Mouse (Mus musculus) right cerebral cortex, adult 2 months (tissue): ENCODE measurements around the gene Pcgf1.

Experiments
- DNase-seq, 2 experiments: peaks; one replicate each; pipeline ENCODE4 v3.0.0; 2021 to 2022; ENCODE audit warnings: low spot score in 2 of 2

Gene Pcgf1

DNA sequence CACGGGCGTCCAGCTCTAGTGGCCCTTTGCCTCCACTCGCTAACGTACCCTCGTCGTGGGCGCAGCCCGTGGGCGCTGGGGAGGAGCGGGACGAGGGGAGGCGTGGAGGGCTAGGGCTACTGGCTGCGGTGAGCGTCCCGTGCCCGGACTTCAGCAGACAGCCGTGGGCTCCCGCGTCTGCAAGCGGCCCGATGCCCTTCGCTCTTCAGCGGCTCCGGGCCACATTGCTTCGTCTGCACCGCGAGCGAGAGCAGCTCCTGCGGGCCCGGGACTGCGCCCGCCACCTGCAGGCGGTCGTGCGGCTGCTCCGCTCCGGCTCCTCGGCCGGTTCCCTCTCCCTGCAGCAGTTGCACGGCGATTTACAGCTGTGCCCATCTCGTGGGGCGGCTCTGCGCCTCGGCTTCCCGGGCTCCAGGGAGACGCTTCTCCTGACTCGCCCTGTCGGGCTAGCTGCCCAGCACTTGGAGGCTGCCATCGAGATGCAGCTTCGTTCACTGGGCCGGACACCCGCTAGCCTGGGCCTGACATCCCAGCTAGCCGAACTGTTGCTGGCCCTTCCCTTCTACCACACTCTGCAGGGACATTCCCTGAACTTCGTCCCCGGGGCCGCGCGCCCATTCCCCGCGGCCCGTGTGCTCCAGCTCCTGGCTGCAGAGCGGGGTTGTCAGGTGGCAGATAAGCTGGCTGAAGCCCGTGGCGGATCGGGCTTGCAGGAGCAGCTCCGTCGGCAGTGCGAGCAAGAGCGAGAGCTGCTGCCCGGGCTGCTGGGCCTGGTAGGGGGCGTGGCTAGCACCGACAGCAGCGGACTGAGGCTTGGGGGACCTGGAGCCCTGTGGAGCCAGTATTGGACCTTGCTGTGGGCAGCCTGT is 24.3 kb downstream of the Pcgf1 start:
- peak in 1 of 2 experiments; percentile 57 for DNase-seq

GRCm38 (mm10) chr6:83103130-83103650 is 25.5 kb downstream of the Pcgf1 start:
- DNase-seq, result no peak

- DNase-seq, result no peak
Measured at GRCm38 (mm10) chr6:83104158-83104557, 26.5 kb downstream of the Pcgf1 start.

DNA sequence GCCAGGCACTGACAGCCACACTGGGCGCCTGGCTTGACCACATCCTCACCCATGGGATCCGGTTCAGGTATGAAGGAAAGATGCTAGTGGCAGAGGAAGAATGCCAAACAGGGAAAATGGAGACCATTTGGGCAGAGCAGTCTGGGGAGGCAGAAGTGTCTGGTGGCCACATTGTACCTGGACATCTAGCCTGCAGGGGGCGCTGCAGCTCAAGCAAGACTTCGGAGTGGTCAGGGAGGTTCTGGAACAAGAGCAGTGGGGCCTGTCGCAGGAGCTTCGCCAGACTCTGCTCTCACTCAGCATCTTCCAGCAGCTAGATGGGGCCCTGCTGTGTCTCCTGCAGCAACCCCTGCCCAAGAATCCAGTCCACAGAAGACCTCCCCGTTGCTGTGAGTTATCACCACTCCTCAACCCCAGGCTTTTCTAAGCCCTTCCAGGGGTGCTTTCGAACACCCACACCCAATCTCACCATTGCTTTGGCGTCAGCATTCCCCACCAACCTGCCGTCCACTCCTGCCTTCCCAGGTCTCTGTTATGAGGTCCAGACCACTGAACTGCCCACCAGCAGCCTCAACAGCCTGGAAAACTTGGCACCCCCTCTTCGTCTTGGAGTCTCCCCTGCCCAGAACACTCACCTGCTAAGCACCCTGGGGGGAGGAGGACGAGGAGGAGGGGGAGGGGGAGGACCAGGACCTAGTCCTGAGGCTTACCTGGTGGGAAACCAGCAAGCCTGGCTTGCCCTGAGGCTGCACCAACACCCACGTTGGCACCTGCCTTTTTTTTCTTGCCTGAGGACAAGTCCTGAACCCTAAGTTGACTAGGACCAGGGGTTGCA is 30.1 kb downstream of the Pcgf1 start:
- DNase-seq, result peak in 1 of 2 experiments; percentile 73

GRCm38 (mm10) chr6:83108762-83109668 is 31.3 kb downstream of the Pcgf1 start, which contains the start of gene Mrpl53:
Gene Mrpl53 (plus strand): TSS chr6:83109040.
- DNase-seq, result peak; percentile 81 to 83

GRCm38 (mm10) chr6:83111510-83112136 is 34.0 kb downstream of the Pcgf1 start:
- no peak for DNase-seq

GRCm38 (mm10) chr6:83115011-83115671 is 37.5 kb downstream of the Pcgf1 start, which contains the start of gene Mogs:
Gene Mogs (plus strand): TSS chr6:83115496.
- DNase-seq, result peak; percentile 92 to 93

DNA sequence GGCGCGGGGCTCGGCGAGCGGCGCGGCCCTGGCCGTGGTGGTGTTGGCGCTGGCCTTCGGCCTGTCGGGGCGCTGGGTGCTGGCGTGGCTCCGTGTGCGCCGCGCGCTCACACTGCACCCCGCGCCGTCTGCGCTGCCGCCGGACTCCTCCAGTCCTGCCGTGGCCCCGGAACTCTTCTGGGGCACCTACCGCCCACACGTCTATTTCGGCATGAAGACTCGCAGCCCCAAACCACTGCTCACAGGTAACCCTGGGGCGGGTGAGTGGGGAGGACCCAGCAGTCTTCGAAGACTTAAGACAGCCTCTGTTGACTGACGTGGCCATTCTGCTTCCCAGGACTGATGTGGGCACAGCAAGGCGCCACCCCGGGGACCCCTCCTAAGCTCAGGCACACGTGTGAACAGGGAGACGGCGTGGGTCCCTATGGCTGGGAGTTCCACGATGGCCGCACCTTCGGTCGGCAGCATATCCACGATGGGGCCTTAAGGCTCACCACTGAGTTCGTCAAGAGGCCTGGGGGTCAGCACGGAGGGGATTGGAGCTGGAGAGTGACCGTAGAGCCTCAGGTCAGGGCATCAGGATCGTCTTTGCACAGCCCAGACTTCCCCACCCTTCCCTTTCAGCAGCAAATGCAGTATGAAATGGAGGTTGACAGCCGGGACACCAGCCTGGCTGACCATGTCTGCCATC is 38.2 kb downstream of the Pcgf1 start:
- no peak for DNase-seq

DNA sequence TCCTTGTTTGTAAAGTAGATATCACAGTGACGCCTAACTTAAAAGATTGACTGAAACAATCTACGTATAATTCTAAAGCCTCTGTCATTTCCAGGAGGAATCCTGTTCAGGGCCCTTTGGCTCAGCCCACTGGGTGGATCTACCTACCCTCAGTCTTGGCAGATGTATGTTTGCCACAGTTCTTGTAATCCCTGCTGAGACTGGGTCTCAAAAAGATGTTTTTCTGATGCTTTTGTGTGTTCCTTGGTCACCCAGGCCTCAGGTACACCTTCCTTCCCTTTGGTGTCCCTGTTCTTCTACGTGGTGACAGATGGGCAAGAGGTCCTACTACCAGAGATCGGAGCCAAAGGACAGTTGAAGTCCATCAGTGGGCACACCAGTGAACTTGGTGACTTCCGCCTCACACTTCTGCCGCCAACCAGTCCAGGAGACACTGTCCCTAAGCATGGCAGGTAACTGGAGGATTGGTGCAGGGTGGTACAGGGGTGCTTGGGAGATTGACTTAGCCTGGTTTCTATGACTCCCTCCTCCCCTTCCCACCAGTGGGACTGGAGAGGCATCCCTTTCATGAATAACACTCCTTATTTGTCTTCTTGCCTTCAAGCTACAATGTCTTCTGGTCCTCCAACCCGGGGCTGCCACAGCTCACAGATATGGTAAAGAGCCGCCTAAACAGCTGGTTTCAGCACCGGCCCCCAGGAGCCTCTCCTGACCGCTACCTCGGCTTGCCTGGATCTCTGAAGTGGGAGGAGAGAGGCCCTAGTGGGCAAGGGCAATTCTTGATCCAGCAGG is 38.9 kb downstream of the Pcgf1 start:
- DNase-seq, result no peak

GRCm38 (mm10) chr6:83117165-83117438 is 39.4 kb downstream of the Pcgf1 start:
- DNase-seq, result no peak

DNA sequence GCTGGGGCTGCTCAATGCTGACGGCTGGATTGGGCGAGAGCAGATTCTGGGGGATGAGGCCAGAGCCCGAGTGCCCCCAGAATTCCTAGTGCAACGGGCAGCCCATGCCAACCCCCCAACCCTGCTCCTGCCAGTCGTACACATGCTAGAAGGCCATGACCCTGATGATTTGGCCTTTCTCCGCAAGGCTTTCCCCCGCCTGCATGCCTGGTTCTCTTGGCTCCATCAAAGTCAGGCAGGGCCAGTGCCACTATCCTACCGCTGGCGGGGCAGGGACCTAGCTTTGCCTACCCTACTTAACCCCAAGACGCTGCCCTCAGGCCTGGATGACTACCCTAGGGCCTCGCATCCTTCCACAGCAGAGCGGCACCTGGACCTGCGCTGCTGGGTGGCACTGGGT is 39.9 kb downstream of the Pcgf1 start:
- DNase-seq, result no peak

GRCm38 (mm10) chr6:83118369-83118768 is 40.7 kb downstream of the Pcgf1 start:
- no peak for DNase-seq

GRCm38 (mm10) chr6:83118825-83119733 is 41.4 kb downstream of the Pcgf1 start:
- DNase-seq, result no peak

GRCm38 (mm10) chr6:83119734-83120051 is 42.0 kb downstream of the Pcgf1 start:
- no peak for DNase-seq

DNA sequence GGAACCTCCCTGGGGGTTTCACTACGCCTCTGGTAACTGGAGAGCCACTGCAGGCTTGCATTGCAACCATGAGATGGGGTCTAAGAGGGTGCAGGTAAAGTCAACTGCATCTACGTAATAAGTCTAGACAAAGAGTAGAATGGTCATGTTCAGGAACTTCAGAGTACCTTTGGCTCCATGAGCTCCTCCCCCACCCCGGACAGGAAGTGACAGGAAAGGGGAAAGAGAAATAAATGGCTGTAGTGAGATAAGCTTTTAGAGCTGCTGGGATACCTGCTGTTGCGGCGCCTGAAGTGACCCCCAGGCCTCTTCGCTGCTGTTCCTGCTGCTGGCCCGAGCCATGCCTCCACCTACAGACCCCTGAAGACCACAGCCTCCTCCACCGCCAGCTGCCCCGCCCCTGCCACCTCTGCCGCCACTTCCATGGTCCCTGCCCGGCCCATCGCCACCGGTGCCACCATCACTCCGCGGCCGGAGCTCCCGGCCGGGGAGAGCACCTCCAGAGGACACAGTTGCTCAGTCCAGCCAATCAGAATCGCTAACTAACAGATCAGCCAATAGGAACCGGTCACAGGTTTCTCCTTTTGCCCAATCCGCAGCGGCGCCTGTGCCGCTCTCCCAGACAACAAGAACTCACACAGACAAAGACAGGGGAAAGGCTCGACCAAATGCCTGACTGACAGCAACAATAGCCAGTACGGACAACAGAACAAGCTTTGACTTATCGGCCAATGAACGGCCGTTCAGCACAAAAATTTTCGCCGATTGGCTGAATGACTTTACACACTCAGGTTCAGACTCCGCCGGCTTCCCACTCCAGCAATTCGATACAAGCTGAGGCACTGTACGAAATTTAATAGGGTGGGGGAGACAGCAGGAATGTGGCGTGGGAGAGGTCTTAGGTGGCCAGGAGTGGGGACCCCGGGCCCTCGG is 43.5 kb downstream of the Pcgf1 start, which contains the start of gene Wbp1:
Wbp1 (minus strand) TSS at position 630 of the 933 bp plus-strand sequence.
- DNase-seq, result peak; percentile 97

- DNase-seq, result peak; percentile 11 to 29
Measured at GRCm38 (mm10) chr6:83121863-83122710, 44.4 kb downstream of the Pcgf1 start.
